Mouse (Mus musculus): Measurements from ENCODE around the gene Hoxa5. TPM values are rescaled to one million over a fixed set of nuclear protein-coding genes. Genes with fewer than 3 reads are reported as not detected.

Hoxa5 gene
- polyA plus RNA-seq (2012; fragmentation: generic; extraction: Trizol) = 1.6 TPM

DNA sequence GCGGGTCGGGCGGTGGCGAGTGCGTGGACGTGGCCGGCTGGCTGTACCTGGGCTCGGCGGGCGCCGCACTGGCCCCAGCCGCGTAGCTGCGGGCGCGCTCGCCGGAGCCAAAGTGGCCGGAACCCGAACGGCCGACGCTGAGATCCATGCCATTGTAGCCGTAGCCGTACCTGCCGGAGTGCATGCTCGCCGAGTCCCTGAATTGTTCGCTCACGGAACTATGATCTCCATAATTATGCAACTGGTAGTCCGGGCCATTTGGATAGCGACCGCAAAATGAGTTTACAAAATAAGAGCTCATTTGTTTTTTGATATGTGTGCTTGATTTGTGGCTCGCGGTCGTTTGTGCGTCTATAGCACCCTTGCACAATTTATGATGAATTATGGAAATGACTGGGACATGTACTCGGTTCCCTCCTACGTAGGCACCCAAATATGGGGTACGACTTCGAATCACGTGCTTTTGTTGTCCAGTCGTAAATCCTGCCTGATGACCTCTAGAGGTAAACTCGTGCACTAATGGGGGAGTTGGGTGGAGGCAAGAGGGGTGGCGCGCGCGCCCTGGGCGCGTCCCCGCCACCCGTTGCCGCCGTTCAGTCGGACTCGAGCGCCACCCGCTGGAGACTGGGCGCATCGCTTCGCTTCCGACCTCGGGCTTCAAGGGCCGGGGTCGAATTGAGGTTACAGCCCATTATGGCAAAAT, at the start of gene Hoxa5:
Gene Hoxa5, minus strand, starts transcription at position 538 of the 703 bp plus-strand sequence.
- H3K36me3 ChIP-seq (ENCODE audit: control insufficient read depth, insufficient read depth) = peaks cover 16% of the 10 kb centered on the region

GRCm38 (mm10) chr6:52253511-52254500, 49.4 kb upstream of the Hoxa5 start:
- H3K4me2 ChIP-seq (ENCODE audit: low read depth) = peak overlapping the region; percentile 64
- H3K79me2 ChIP-seq (ENCODE audit: control insufficient read depth, insufficient read depth) = peaks cover 13% of the 10 kb centered on the region
- H3ac ChIP-seq (ENCODE audit: control insufficient read depth, insufficient read length) = peak overlapping the region; percentile 35
- no peak for TF ChIP-seq MYOG (IDR thresholded peaks at IDR 0.05; ENCODE audit: control insufficient read depth in 1 of 3, insufficient read depth in 1 of 3, insufficient read length in 2 of 3, low read depth in 2 of 3)
- no peak for TF ChIP-seq MAX (IDR thresholded peaks at IDR 0.05; ENCODE audit: low read depth)
- TF ChIP-seq E2F4 (IDR thresholded peaks at IDR 0.05; ENCODE audit: insufficient read depth) = no peak
- no peak for TF ChIP-seq TCF3 (IDR thresholded peaks at IDR 0.05; ENCODE audit: insufficient read length, low read depth)
- TF ChIP-seq MYOD1 (IDR thresholded peaks at IDR 0.05; ENCODE audit: control insufficient read depth in 1 of 3, insufficient read length in 2 of 3, low read depth in 2 of 3) = no peak
- TF ChIP-seq TCF12 (IDR thresholded peaks at IDR 0.05; ENCODE audit: insufficient read depth, poor library complexity, severe bottlenecking) = no peak
- no peak for TF ChIP-seq CEBPB (IDR thresholded peaks at IDR 0.05; ENCODE audit: insufficient read depth, poor library complexity, severe bottlenecking)
- TF ChIP-seq SRF (IDR thresholded peaks at IDR 0.05; ENCODE audit: control insufficient read depth, insufficient read length, low read depth) = no peak
- TF ChIP-seq USF1 (IDR thresholded peaks at IDR 0.05; ENCODE audit: low read depth) = no peak
- TF ChIP-seq POLR2AphosphoS2 (IDR thresholded peaks at IDR 0.05; ENCODE audit: insufficient read length, low read depth) = peak; percentile 82
- peak; percentile 79 for TF ChIP-seq POLR2A (IDR thresholded peaks at IDR 0.05; ENCODE audit: insufficient read length, low read depth)
- TF ChIP-seq REST (IDR thresholded peaks at IDR 0.05; ENCODE audit: insufficient read depth, insufficient read length) = no peak
- peak overlapping the region; percentile 45 for H3K4me3 ChIP-seq
- H3K27me3 ChIP-seq (ENCODE audit: control insufficient read depth, insufficient read depth, insufficient read length) = no peaks in the 10 kb centered on the region
- H3K36me3 ChIP-seq (ENCODE audit: control insufficient read depth, insufficient read depth) = no peaks in the 10 kb centered on the region

More for the DNA sequence above, at the start of gene Hoxa5:
- TF ChIP-seq MYOG (IDR thresholded peaks at IDR 0.05; ENCODE audit: control insufficient read depth in 1 of 3, insufficient read depth in 1 of 3, insufficient read length in 2 of 3, low read depth in 2 of 3) (no peak), E2F4 (IDR thresholded peaks at IDR 0.05; ENCODE audit: insufficient read depth) (no peak), USF1 (IDR thresholded peaks at IDR 0.05; ENCODE audit: low read depth) (no peak), MAX (IDR thresholded peaks at IDR 0.05; ENCODE audit: low read depth) (no peak), POLR2AphosphoS2 (IDR thresholded peaks at IDR 0.05; ENCODE audit: insufficient read length, low read depth) (no peak), CEBPB (IDR thresholded peaks at IDR 0.05; ENCODE audit: insufficient read depth, poor library complexity, severe bottlenecking) (no peak), MYOD1 (IDR thresholded peaks at IDR 0.05; ENCODE audit: control insufficient read depth in 1 of 3, insufficient read length in 2 of 3, low read depth in 2 of 3) (no peak), TCF3 (IDR thresholded peaks at IDR 0.05; ENCODE audit: insufficient read length, low read depth) (no peak), SRF (IDR thresholded peaks at IDR 0.05; ENCODE audit: control insufficient read depth, insufficient read length, low read depth) (no peak), REST (IDR thresholded peaks at IDR 0.05; ENCODE audit: insufficient read depth, insufficient read length) (no peak), TCF12 (IDR thresholded peaks at IDR 0.05; ENCODE audit: insufficient read depth, poor library complexity, severe bottlenecking) (no peak), POLR2A (IDR thresholded peaks at IDR 0.05; ENCODE audit: insufficient read length, low read depth) (no peak)
- H3ac ChIP-seq (ENCODE audit: control insufficient read depth, insufficient read length) = no peak within 1 kb of the TSS
- H3K4me3 ChIP-seq = no peak within 1 kb of the TSS
- no peak within 1 kb of the TSS for H3K4me2 ChIP-seq (ENCODE audit: low read depth)
- peaks cover 10% of the 10 kb centered on the region for H3K79me2 ChIP-seq (ENCODE audit: control insufficient read depth, insufficient read depth)
- no peaks in the 10 kb centered on the region for H3K27me3 ChIP-seq (ENCODE audit: control insufficient read depth, insufficient read depth, insufficient read length)

- H3ac ChIP-seq (ENCODE audit: control insufficient read depth, insufficient read length) = peak overlapping the region; percentile 35
- no peaks in the 10 kb centered on the region for H3K27me3 ChIP-seq (ENCODE audit: control insufficient read depth, insufficient read depth, insufficient read length)
- H3K4me3 ChIP-seq = peak overlapping the region; percentile 45
- TF ChIP-seq POLR2A (IDR thresholded peaks at IDR 0.05; ENCODE audit: insufficient read length, low read depth) (peak; percentile 36), REST (IDR thresholded peaks at IDR 0.05; ENCODE audit: insufficient read depth, insufficient read length) (no peak)
- peak overlapping the region; percentile 64 for H3K4me2 ChIP-seq (ENCODE audit: low read depth)
- H3K36me3 ChIP-seq (ENCODE audit: control insufficient read depth, insufficient read depth) = no peaks in the 10 kb centered on the region
- H3K79me2 ChIP-seq (ENCODE audit: control insufficient read depth, insufficient read depth) = peaks cover 16% of the 10 kb centered on the region
Measured at GRCm38 (mm10) chr6:52252775-52253376, 48.5 kb upstream of the Hoxa5 start.

DNA sequence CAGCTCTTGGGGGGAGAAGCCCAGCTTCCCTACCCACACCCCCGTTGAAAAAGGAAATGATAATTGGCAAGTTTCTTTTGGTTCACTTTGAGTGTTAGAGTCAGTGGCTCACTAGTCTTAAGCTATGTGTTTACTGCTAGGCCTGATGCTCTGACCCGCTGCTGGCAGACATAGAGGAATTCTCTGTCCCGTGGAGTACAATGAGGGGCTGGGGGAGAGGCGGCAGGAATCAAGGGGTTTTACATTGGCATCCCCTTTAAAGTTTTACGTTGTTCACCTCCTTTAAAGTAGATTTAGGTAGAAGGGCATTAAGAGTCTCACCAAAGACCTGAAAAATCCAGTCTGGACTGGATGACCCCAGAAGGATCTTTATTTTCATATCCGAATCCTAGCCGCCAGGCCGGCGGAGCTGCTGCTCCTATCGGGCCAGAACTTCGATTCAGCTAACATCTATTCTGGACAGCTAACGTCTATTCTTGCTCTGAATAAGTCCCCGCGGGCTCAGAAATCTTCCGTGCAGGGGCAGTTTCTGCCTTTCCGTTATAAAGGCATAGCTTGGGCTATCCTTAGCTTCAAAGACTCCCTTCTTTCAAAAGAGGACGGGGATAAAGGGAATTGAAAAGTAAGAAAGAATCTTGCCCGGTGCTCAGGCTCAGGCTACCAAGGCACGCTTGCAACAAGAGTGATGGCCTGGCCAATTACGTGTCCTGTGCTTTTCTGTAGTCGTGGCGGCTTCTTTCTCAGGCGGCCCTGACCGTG, 47.8 kb upstream of the Hoxa5 start:
- Histone ChIP-seq H3K36me3 (ENCODE audit: control insufficient read depth, insufficient read depth) (no peaks in the 10 kb centered on the region), H3K4me2 (ENCODE audit: low read depth) (peak overlapping the region; percentile 64), H3ac (ENCODE audit: control insufficient read depth, insufficient read length) (peak overlapping the region; percentile 35), H3K27me3 (ENCODE audit: control insufficient read depth, insufficient read depth, insufficient read length) (no peaks in the 10 kb centered on the region), H3K4me3 (peak overlapping the region; percentile 45), H3K79me2 (ENCODE audit: control insufficient read depth, insufficient read depth) (peaks cover 22% of the 10 kb centered on the region)
- no peak for TF ChIP-seq POLR2AphosphoS2 (IDR thresholded peaks at IDR 0.05; ENCODE audit: insufficient read length, low read depth)
- TF ChIP-seq E2F4 (IDR thresholded peaks at IDR 0.05; ENCODE audit: insufficient read depth) = no peak
- no peak for TF ChIP-seq TCF3 (IDR thresholded peaks at IDR 0.05; ENCODE audit: insufficient read length, low read depth)
- TF ChIP-seq REST (IDR thresholded peaks at IDR 0.05; ENCODE audit: insufficient read depth, insufficient read length) = no peak
- no peak for TF ChIP-seq TCF12 (IDR thresholded peaks at IDR 0.05; ENCODE audit: insufficient read depth, poor library complexity, severe bottlenecking)
- TF ChIP-seq POLR2A (IDR thresholded peaks at IDR 0.05; ENCODE audit: insufficient read length, low read depth) = no peak
- no peak for TF ChIP-seq MAX (IDR thresholded peaks at IDR 0.05; ENCODE audit: low read depth)
- TF ChIP-seq SRF (IDR thresholded peaks at IDR 0.05; ENCODE audit: control insufficient read depth, insufficient read length, low read depth) = no peak
- no peak for TF ChIP-seq CEBPB (IDR thresholded peaks at IDR 0.05; ENCODE audit: insufficient read depth, poor library complexity, severe bottlenecking)
- no peak for TF ChIP-seq USF1 (IDR thresholded peaks at IDR 0.05; ENCODE audit: low read depth)
- TF ChIP-seq MYOD1 (IDR thresholded peaks at IDR 0.05; ENCODE audit: control insufficient read depth in 1 of 3, insufficient read length in 2 of 3, low read depth in 2 of 3) = no peak
- no peak for TF ChIP-seq MYOG (IDR thresholded peaks at IDR 0.05; ENCODE audit: control insufficient read depth in 1 of 3, insufficient read depth in 1 of 3, insufficient read length in 2 of 3, low read depth in 2 of 3)
